Mouse (Mus musculus) heart, embryonic 16.5 days (tissue): ENCODE measurements around the gene Adamts17. TPM values are rescaled to one million over a fixed set of nuclear protein-coding genes. Genes with fewer than 3 reads are reported as not detected.
A peak's percentile ranks its signal among the peaks of the same experiment; 100 is the strongest.

Experiments used
- ATAC-seq: fragments of 200-750 bp; cut with Nextera tagmentation; replicated peaks from 2 replicates; pipeline ENCODE4 v1.8.0; 2017; ENCODE audit warnings: moderate number of reproducible peaks; ENCODE audit not compliant: insufficient read depth, low FRiP score; ENCODE audit errors: extremely low read depth
- H3K27ac ChIP-seq: fragments of 300-500 bp; sonication (generic); 2 replicates; pipeline ENCODE4 v1.5.1; 2014; ENCODE audit warnings: mild to moderate bottlenecking, low read length, control low read depth, moderate library complexity
- H3K27me3 ChIP-seq: fragments of 300-500 bp; sonication (generic); 2 replicates; pipeline ENCODE4 v1.6.1; 2014; ENCODE audit warnings: low read length, mixed read lengths; ENCODE audit not compliant: control insufficient read depth, insufficient read depth
- H3K36me3 ChIP-seq: fragments of 300-500 bp; sonication (generic); 2 replicates; pipeline ENCODE4 v1.6.1; 2014; ENCODE audit not compliant: control insufficient read depth, insufficient read depth
- H3K4me1 ChIP-seq: fragments of 300-500 bp; sonication (generic); 2 replicates; pipeline ENCODE4 v1.6.1; 2014; ENCODE audit warnings: low read length, mixed read lengths; ENCODE audit not compliant: control insufficient read depth, insufficient read depth
- H3K4me2 ChIP-seq: fragments of 300-500 bp; sonication (generic); 2 replicates; pipeline ENCODE4 v1.6.1; 2014; ENCODE audit warnings: low read depth, mild to moderate bottlenecking, control low read depth, low read length
- H3K4me3 ChIP-seq: fragments of 300-500 bp; sonication (generic); 2 replicates; pipeline ENCODE4 v1.5.1; 2014; ENCODE audit warnings: mild to moderate bottlenecking, control low read depth, low read length
- H3K9ac ChIP-seq: fragments of 300-500 bp; sonication (generic); 2 replicates; pipeline ENCODE4 v1.6.1; 2014; ENCODE audit warnings: low read length, control low read depth
- H3K9me3 ChIP-seq: fragments of 300-500 bp; sonication (generic); replicated peaks from 2 replicates; pipeline ENCODE4 v1.6.1; 2016; ENCODE audit warnings: low read length; ENCODE audit not compliant: control insufficient read depth
- WGBS: fragments of 180-500 bp; shearing (Covaris S2); extraction: QIAGEN DNeasy Blood & Tissue Kit; methylation state at CpG from one replicate; pipeline ENCODE4 v1.1.7; 2014; 5-methylcytosine and 5-hydroxymethylcytosine counted together
- polyA plus RNA-seq: library from polyadenylated mRNA; unstranded; fragments of >200 nt; fragmentation: Nextera tagmentation; extraction: Ambion mirVana; gene quantifications from 2 replicates; pipeline ENCODE4 v1.2.1, GENCODE M21; 2015

Adamts17 gene
- polyA plus RNA-seq, 1 experiment from 2014 or later, result 4.7 TPM

DNA sequence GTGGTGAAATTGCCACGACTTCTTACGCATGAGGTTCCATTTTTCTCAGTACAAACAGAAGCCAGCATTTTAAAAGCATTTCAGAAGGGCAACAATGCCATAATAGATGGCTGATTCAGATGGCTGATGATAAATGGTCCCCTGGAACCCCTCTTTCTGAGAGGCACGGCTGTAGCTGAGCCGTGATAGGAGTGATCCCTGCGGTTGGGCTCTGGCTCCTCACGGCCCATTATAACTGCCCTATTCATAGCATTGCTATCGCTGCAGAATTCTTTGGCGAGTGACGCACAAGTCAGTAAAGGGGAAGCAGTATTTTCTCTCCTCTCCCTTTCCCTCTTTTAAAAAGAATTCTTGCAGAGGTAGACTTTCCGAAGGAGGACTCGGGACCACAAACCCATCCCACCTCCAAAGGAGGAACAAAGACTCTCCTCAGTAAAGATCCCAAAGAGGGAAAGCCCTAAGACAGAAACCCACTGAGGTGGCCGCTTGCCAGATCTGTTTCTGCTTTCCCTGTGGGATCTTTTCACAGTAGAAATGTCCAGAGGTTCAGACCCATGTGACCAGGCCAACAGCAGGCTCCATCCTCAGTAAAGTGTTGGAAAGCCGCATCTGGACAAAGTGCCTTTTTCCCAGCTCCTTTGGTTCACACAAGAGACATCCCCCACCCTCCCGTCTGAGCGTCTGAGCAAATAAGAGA is 204.7 kb downstream of the Adamts17 start:
- Histone ChIP-seq H3K4me1 (peaks cover 26% of the 10 kb centered on the region), H3K4me2 (peak overlapping the region; percentile 63), H3K4me3 (peak overlapping the region; percentile 53), H3K27ac (peak overlapping the region; percentile 93), H3K9ac (peak overlapping the region; percentile 73), H3K27me3 (no peaks in the 10 kb centered on the region), H3K36me3 (no peaks in the 10 kb centered on the region), H3K9me3 (no peaks in the 10 kb centered on the region)
- ATAC-seq, result peak; percentile 90
- 43% methylated on average over 15 of the region's 15 CpGs for WGBS

- H3K4me3 ChIP-seq, result no peak overlapping the region
- ATAC-seq, result no peak
- H3K27ac ChIP-seq, result peak overlapping the region; percentile 93
- H3K4me2 ChIP-seq, result no peak overlapping the region
- WGBS, result 87% methylated on average over 6 of the region's 6 CpGs
- H3K9ac ChIP-seq, result no peak overlapping the region
- H3K9me3 ChIP-seq, result no peaks in the 10 kb centered on the region
- peaks cover 17% of the 10 kb centered on the region for H3K4me1 ChIP-seq
- H3K27me3 ChIP-seq, result no peaks in the 10 kb centered on the region
- no peaks in the 10 kb centered on the region for H3K36me3 ChIP-seq
Observed at GRCm38 (mm10) chr7:67045202-67045601, 205.7 kb downstream of the Adamts17 start.

- H3K27ac ChIP-seq, result no peak overlapping the region
- H3K27me3 ChIP-seq, result no peaks in the 10 kb centered on the region
- no peak overlapping the region for H3K4me3 ChIP-seq
- H3K4me2 ChIP-seq, result no peak overlapping the region
- no peak overlapping the region for H3K9ac ChIP-seq
- no peaks in the 10 kb centered on the region for H3K9me3 ChIP-seq
- no peaks in the 10 kb centered on the region for H3K36me3 ChIP-seq
- WGBS, result 95% methylated on average over 2 of the region's 2 CpGs
- ATAC-seq, result no peak
- peaks cover 23% of the 10 kb centered on the region for H3K4me1 ChIP-seq
Observed at GRCm38 (mm10) chr7:67049206-67049605, 209.7 kb downstream of the Adamts17 start.

DNA sequence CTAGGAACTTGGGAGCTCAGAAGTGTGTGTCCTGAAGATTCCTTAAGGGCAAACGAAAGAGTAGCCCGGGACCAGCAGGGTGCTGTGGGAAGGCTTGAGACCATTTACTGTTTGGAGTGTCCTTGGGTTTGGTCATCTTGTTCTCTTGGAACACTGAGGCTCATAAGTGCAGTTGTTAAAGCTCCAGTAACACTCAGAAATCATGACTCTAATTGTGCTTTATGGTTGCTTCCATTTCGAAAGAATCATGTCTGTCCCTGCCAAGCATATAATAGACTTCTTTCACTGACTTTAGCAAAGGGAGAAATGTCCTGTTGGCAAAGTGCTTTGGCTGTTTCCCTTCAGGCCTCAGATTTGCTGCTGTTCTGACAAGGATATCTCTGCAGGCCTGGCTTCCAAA is 210.9 kb downstream of the Adamts17 start:
- Histone ChIP-seq H3K9ac (no peak overlapping the region), H3K4me2 (no peak overlapping the region), H3K4me1 (peaks cover 17% of the 10 kb centered on the region), H3K9me3 (no peaks in the 10 kb centered on the region), H3K36me3 (no peaks in the 10 kb centered on the region), H3K27me3 (no peaks in the 10 kb centered on the region), H3K4me3 (no peak overlapping the region), H3K27ac (peak overlapping the region; percentile 38)
- WGBS, result 71% methylated on average over 3 of the region's 3 CpGs
- no peak for ATAC-seq

- no peak overlapping the region for H3K9ac ChIP-seq
- H3K36me3 ChIP-seq, result no peaks in the 10 kb centered on the region
- ATAC-seq, result no peak
- peak overlapping the region; percentile 52 for H3K27ac ChIP-seq
- no peak overlapping the region for H3K4me3 ChIP-seq
- no peaks in the 10 kb centered on the region for H3K9me3 ChIP-seq
- 45% methylated on average over 7 of the region's 7 CpGs for WGBS
- H3K4me1 ChIP-seq, result peaks cover 17% of the 10 kb centered on the region
- no peak overlapping the region for H3K4me2 ChIP-seq
- no peaks in the 10 kb centered on the region for H3K27me3 ChIP-seq
Observed at GRCm38 (mm10) chr7:67051089-67051718, 211.7 kb downstream of the Adamts17 start.

GRCm38 (mm10) chr7:67054876-67055275 is 215.3 kb downstream of the Adamts17 start:
- Histone ChIP-seq H3K27me3 (no peaks in the 10 kb centered on the region), H3K27ac (peak overlapping the region; percentile 71), H3K4me3 (no peak overlapping the region), H3K4me2 (no peak overlapping the region), H3K4me1 (peaks cover 17% of the 10 kb centered on the region), H3K9me3 (no peaks in the 10 kb centered on the region), H3K9ac (no peak overlapping the region), H3K36me3 (no peaks in the 10 kb centered on the region)
- 89% methylated on average over 3 of the region's 3 CpGs for WGBS
- no peak for ATAC-seq

GRCm38 (mm10) chr7:67055510-67055909 is 216.0 kb downstream of the Adamts17 start:
- Histone ChIP-seq H3K9me3 (no peaks in the 10 kb centered on the region), H3K27me3 (no peaks in the 10 kb centered on the region), H3K36me3 (no peaks in the 10 kb centered on the region), H3K4me1 (peaks cover 17% of the 10 kb centered on the region), H3K9ac (no peak overlapping the region), H3K4me3 (no peak overlapping the region), H3K4me2 (no peak overlapping the region), H3K27ac (peak overlapping the region; percentile 71)
- ATAC-seq, result peak; percentile 84
- WGBS, result 26% methylated on average over 3 of the region's 3 CpGs

- Histone ChIP-seq H3K27ac (no peak overlapping the region), H3K4me1 (peaks cover 8% of the 10 kb centered on the region; the same call in 1 of the 2 replicates), H3K9ac (no peak overlapping the region), H3K4me2 (no peak overlapping the region), H3K9me3 (no peaks in the 10 kb centered on the region), H3K27me3 (no peaks in the 10 kb centered on the region), H3K36me3 (no peaks in the 10 kb centered on the region), H3K4me3 (no peak overlapping the region)
- no peak for ATAC-seq
- WGBS, result 81% methylated on average over 9 of the region's 9 CpGs
Observed at GRCm38 (mm10) chr7:67061756-67062155, 222.2 kb downstream of the Adamts17 start.

DNA sequence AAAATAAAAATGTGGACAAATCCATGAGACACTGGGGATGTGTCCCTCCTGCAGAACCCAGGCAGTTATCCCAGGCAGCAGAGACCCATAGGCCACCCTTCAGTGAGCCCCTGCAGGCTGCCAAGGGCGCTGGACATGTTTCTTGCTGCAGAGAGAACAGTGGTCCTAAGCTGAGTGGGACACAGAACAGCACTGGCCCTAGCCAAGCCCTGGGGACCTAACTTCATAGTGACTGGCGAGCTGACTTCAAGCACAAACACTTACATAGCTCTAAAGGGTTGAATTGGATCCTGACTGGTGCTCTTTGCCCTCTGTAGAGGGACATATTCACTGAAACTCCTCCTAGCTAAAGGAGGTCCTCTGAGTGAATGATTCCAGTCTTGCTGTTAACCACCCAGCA is 223.0 kb downstream of the Adamts17 start:
- Histone ChIP-seq H3K27me3 (no peaks in the 10 kb centered on the region), H3K9me3 (no peaks in the 10 kb centered on the region), H3K4me3 (no peak overlapping the region), H3K36me3 (no peaks in the 10 kb centered on the region), H3K9ac (no peak overlapping the region), H3K27ac (no peak overlapping the region), H3K4me2 (no peak overlapping the region), H3K4me1 (peaks cover 8% of the 10 kb centered on the region; the same call in 1 of the 2 replicates)
- ATAC-seq, result no peak
- 80% methylated on average over 2 of the region's 2 CpGs for whole genome bisulfite sequencing
